Mouse (Mus musculus) bone marrow macrophage, adult 2 months (primary cell): ENCODE data around the gene Ints14. TPM values are rescaled to one million over a fixed set of nuclear protein-coding genes. Genes with fewer than 3 reads are reported as not detected.

Experiments
- H3K27ac ChIP-seq: 2 replicates; pipeline ENCODE4 v1.5.1; 2012; ENCODE audit warnings: low read depth, low read length; ENCODE audit not compliant: insufficient read depth
- H3K4me1 ChIP-seq: 2 replicates; pipeline ENCODE4 v1.6.1; 2012; ENCODE audit warnings: low read length; ENCODE audit not compliant: control insufficient read depth, insufficient read depth
- H3K4me3 ChIP-seq: 2 replicates; pipeline ENCODE4 v1.5.1; 2012; ENCODE audit warnings: mild to moderate bottlenecking, low read length, moderate library complexity; ENCODE audit not compliant: insufficient read depth
- CTCF ChIP-seq: IDR thresholded peaks from 2 replicates; pipeline ENCODE4 v1.5.1; 2012; ENCODE audit warnings: low read depth, mild to moderate bottlenecking, low read length, moderate library complexity
- POLR2A ChIP-seq: IDR thresholded peaks from 2 replicates; pipeline ENCODE4 v1.6.1; 2012; ENCODE audit warnings: mild to moderate bottlenecking, low read depth, low read length, borderline replicate concordance
- polyA plus RNA-seq: library from polyadenylated mRNA; stranded (reverse); fragments of >200 nt; gene quantifications from 2 replicates; pipeline ENCODE4 v1.2.4, GENCODE M21; 2012; ENCODE audit not compliant: missing spikeins, insufficient read depth, insufficient read length

Ints14 gene
- polyA plus RNA-seq, 1 experiment: 21.4 TPM

DNA sequence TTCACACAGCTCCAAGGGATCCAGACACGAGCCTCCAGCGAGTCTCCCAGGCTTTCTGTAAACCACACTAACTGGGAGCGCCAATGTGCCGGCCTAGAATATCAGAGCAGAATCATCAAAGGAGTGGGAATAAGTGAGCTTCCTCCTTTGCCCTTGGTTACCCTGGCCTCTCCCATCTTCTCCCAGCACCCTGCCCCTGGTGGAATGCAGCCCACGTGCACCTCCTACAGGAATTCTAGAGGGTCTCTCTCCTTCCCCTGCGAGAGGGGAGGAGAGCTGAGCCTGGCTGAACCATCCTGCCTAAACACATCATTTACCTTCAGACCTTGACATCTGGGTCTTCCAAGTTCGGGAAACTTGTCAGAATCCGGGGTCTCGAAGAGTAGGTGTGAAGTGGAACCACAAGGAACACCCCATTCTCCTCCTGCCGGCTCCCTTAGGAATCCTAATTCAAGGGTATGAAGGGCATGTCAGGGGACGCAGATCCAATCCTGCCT is 9.5 kb upstream of the Ints14 start, which contains the start of gene Slc24a1:
Slc24a1 (minus strand) TSS at position 447 of the 497 bp plus-strand sequence.
- Histone ChIP-seq H3K4me1 (no peaks in the 10 kb centered on the region), H3K4me3 (no peak within 1 kb of the TSS), H3K27ac (no peak within 1 kb of the TSS)
- TF ChIP-seq POLR2A (no peak), CTCF (no peak)

GRCm38 (mm10) chr9:64952055-64952454 is 8.7 kb upstream of the Ints14 start:
- no peak overlapping the region for H3K27ac ChIP-seq
- peaks cover 5% of the 10 kb centered on the region; the same call in 1 of the 2 replicates for H3K4me1 ChIP-seq
- no peak overlapping the region for H3K4me3 ChIP-seq
- no peak for TF ChIP-seq CTCF
- TF ChIP-seq POLR2A: no peak

GRCm38 (mm10) chr9:64953190-64953589 is 7.5 kb upstream of the Ints14 start:
- TF ChIP-seq CTCF (no peak), POLR2A (no peak)
- H3K4me1 ChIP-seq: peaks cover 5% of the 10 kb centered on the region; the same call in 1 of the 2 replicates
- H3K27ac ChIP-seq: no peak overlapping the region
- H3K4me3 ChIP-seq: no peak overlapping the region

DNA sequence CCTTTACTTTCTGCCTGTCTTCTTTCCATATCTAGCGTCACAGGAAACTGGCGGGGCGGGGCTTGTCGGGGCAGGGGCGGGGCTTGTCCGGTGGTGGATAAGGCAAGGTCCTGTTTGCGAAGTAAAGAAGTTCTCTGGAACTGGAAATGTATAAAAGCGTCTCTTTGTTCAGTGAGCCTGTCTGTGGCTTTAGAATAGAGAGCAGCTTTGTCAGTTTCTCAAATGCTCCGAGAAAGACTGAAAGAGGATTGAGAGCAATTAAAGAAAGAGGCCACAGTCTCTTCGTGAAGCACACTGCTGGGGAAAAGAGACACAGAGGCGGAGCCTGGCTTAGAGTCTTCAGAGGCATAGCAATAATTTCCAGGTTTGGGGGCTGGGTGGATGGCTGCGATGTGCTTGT is 4.4 kb upstream of the Ints14 start:
- Histone ChIP-seq H3K4me3 (no peak overlapping the region), H3K27ac (no peak overlapping the region), H3K4me1 (peaks cover 10% of the 10 kb centered on the region; the same call in 1 of the 2 replicates)
- TF ChIP-seq CTCF: no peak
- TF ChIP-seq POLR2A: no peak

- TF ChIP-seq POLR2A (no peak), CTCF (no peak)
- Histone ChIP-seq H3K27ac (no peak overlapping the region), H3K4me1 (peaks cover 13% of the 10 kb centered on the region), H3K4me3 (no peak overlapping the region)
These were observed 3.4 kb upstream of the Ints14 start for GRCm38 (mm10) chr9:64957276-64957675.

GRCm38 (mm10) chr9:64960978-64961320 is 244 bp downstream of the Ints14 start:
- TF ChIP-seq POLR2A (no peak), CTCF (no peak)
- Histone ChIP-seq H3K4me3 (peak overlapping the region; percentile 97), H3K27ac (peak overlapping the region; percentile 76), H3K4me1 (peaks cover 13% of the 10 kb centered on the region)

- no peak overlapping the region for H3K27ac ChIP-seq
- no peak overlapping the region for H3K4me3 ChIP-seq
- no peak for TF ChIP-seq POLR2A
- TF ChIP-seq CTCF: no peak
- no peaks in the 10 kb centered on the region for H3K4me1 ChIP-seq
These were observed 19.8 kb downstream of the Ints14 start for GRCm38 (mm10) chr9:64980548-64980947.

DNA sequence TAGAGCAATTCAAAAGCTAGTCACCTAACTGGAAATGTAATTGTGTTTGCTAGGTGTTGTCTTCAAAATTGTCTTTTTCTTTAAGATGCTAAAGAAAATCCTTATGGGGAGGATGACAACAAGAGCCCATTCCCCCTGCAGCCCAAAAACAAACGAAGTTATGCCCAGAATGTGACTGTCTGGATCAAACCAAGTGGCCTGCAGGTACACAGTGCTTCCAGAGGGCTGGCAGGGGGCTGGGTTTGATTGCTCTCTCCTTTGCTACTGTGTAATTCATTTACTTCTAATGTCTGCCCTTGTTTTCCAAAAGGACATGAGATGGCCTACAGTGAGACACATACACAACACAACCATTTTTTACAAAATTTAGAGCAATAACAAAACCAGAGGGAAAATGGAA is 21.2 kb downstream of the Ints14 start:
- H3K4me1 ChIP-seq: no peaks in the 10 kb centered on the region
- TF ChIP-seq POLR2A (no peak), CTCF (no peak)

GRCm38 (mm10) chr9:64985037-64985794 is 24.5 kb downstream of the Ints14 start:
- no peak overlapping the region for H3K27ac ChIP-seq
- no peaks in the 10 kb centered on the region for H3K4me1 ChIP-seq
- TF ChIP-seq POLR2A (no peak), CTCF (no peak)
- no peak overlapping the region for H3K4me3 ChIP-seq

More for the DNA sequence above, 21.2 kb downstream of the Ints14 start:
- Histone ChIP-seq H3K27ac (no peak overlapping the region), H3K4me3 (no peak overlapping the region)

- no peaks in the 10 kb centered on the region for H3K4me1 ChIP-seq
- no peak overlapping the region for H3K4me3 ChIP-seq
- no peak for TF ChIP-seq POLR2A
- TF ChIP-seq CTCF: no peak
- H3K27ac ChIP-seq: no peak overlapping the region
These were observed 25.1 kb downstream of the Ints14 start for GRCm38 (mm10) chr9:64985807-64986206.

DNA sequence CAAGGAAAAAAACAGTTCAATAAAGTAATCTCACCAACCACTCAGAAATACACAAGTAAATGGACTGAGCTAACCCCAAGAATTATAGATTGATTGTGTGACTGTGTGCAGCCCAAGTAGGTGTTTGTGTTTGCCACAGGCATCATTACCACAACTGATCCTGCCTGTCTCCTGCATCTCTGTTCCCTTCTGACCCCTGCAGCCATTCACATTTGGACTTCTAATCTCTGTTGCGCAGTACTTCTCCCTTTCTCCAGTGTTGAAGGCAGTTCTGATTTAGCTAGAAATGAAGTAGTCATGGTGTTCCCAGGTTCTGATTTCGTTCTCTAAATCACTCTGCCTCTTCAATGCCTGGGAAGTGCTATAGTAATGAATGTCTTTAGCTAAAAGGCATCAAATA is 26.9 kb downstream of the Ints14 start:
- H3K4me1 ChIP-seq: no peaks in the 10 kb centered on the region
- no peak overlapping the region for H3K27ac ChIP-seq
- no peak overlapping the region for H3K4me3 ChIP-seq
- TF ChIP-seq CTCF: no peak
- no peak for TF ChIP-seq POLR2A
